Mouse (Mus musculus): ENCODE measurements around the gene Il2rb.

Gene Il2rb

DNA sequence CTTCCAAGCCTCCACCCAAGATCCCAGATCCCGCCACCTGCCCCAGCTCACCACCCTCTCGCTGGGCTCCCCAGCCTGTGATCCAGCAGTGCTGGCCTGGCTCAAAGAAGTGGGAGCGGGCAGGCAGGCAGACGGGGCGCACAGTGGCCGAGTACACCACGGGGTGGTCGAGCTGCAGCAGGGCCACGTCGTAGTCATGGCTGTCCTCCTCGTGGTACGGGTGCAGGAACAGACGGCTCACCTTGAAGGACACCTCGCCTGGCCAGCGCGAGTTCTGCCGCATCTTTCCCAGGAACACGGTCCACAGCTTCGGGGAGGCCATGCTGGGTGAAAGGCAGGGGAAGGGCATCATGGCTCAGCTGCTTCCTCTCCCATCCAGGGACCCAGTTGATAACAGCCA is 52.8 kb downstream of the Il2rb start:
- DNase-seq: no peak

DNA sequence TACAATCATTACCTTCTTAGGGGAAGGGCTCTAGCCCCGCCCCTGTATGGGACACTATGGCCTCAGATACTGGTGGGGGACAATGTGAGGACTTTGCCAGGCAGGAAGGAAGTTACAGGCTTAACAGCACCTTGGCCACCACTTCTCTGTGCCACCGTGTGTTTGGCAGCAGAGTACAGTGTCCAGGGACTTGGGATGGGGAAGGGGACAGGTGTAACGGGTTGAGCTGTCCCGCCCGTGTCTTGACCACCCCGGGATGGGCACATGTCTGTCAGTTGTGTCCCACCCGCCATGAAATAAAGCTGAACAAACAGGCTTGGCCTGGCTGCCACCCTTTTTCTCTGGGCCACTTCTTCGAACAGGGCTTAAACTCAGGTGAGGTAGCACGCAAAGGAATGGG is 56.1 kb downstream of the Il2rb start:
- no peak for DNase-seq

DNA sequence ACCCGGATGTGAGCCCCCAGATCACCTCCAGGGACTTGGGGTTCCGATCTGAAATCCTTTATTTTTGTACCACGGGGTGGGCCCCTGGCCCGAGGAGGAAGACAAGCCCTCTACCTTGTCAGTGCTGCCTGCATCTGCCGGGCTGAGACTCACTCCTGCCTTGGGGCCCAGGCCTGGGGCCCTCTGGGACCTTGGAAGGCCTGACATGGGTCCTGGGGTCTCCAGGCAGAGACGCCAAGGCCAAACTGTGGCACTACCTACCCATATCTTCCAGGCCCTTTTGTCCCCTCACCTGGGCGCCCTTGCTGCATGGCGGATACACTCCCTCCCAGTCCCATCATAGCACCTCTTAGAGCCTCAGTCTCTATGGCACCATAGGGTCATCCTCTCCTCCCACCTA is 56.6 kb downstream of the Il2rb start:
- peak; percentile 26 for DNase-seq

DNA sequence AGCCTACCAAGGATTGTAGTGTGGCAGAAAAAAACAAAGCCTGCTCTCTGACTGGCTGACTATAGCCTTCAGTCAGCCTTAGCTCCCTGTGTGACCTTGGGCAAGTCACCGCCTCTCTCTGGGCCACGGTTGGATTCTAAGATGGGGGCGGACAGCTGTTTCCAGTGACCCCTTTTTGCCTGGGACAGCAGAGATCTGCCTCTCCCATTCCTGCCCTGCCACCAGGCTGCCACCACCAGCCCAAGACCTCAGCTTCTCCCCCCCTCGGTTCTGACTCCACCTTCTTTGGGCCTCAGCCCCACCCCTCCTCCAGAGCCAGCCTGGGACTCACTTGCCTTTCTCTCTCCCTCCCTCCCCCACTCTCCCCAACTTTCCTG is 57.1 kb downstream of the Il2rb start:
- DNase-seq: no peak

DNA sequence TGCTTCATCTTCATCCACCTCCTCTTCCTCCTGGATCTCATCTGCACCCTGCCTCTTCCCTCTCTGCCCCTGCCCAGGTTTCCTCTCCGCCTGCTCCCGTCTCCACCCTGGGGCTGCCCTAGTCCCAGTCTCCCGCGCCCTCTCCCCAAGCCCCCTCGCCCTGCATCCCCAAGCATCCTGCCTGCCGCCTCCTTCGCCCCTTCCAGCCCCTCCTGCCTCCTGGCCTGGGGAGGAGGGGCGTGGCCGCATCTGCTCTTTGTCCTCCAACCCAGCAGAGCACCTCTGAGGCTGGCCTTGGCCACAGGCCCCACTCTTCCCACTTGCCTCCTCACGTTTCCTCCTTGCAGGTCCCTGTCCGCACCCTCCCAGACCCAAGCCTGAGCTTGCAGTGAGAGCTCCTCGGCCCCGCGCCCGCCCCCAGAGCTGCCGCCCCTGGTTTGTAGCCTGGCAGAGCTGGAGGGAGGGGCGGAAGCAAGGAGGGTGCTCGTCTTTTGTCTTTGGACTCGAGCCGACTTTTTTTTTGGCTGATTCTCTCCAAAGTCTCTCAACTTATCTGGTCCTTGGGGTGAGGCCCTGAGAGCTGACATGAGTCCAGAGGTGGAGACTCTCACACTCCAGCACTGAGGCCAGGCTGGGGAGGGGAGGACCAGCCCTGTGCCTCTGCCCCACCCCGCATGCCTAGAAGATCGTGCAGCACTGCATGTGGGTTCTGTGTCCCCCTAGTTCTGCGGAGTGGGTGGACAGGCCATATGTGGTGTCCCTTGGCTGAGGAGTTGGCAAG is 57.6 kb downstream of the Il2rb start:
- no peak for DNase-seq

DNA sequence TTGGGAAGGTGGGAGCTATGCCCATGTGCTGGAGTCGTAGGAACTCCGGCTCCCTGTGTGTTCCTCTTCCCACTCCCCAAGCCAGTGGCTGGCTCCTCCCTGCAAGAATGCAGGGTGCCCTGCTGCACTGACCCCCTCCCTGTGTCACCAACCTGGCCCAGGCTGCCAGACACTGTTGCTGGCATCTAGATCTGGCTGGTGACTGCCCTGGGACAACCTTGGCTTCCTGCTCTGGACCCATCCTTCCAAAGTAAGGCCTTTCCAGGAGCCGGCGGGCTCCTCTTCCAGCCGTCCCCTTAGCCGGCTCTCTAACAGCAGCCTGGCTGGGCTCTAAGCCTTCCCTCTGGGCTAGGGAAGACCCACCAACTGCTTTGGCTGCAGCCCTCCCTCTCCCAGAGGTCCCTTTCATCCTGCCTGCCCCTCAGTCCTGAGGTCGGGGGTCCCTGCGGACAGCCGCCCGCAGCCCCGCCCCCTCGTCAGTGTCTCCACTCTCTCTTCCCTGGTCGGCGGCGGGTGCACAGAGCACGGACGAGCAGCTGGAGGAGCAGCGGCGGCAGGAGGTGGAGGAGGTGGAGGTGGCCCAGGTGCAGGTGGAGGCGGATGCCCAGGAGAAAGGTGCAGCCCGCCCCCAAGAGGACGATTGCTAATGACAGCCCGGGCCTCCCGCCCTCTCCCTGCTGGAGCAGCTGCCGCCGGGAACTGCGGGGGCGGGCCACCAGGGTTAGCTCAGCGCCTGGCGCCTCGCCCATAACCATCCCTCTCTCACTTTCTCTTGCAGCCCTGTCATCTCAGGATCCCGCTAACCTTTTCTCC is 58.5 kb downstream of the Il2rb start:
- peak; percentile 96 for DNase-seq

DNA sequence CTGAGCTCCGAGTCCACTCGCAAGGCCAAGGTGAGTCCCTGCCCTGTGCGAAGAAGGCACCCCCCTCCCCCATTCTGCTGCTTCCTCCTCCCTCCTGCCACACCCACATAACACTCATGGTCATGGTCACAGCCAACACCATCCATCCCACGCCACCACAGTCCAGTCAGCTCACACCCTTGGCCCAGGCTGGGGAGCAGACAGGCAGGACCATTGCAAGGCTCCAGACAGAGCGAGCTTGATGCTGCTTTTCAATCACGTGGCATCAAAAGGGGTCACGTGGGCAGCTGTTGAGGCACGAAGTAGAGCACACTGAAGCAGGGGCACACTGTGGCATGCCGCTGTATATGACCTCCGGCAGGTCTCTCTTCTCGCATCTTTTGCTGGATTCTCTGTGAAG is 59.4 kb downstream of the Il2rb start:
- no peak for DNase-seq

DNA sequence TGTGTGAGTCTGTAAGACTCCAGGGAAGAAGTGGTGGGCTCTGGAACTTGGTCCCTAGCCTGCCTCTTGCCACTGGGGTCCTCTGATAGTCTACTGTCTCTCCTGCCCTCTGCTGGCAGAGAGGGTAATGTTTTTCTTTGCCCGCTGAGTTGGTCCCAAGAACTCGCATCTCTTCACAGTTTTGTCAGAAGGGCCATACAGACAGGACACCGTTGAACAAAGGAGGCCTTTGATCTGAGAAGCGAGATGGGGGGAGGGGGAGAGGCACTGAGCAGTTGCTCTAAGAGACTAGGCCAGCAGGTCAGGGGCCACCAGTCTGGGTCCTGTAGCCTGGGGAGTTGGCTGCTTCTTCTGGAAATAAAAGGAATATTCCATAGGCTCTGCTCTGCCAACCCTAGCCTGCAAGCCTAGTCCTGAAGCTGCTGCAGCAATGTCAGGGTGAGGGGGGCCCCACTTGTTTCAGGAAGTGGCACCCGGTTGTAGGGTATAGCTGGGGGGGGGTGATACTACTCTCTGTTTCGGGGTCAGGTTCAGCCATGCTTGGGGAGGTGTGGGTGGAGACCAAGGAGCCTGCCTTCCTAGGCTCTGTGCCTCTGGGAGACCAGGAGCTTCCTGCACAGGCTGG is 60.1 kb downstream of the Il2rb start:
- DNase-seq: peak; percentile 66

DNA sequence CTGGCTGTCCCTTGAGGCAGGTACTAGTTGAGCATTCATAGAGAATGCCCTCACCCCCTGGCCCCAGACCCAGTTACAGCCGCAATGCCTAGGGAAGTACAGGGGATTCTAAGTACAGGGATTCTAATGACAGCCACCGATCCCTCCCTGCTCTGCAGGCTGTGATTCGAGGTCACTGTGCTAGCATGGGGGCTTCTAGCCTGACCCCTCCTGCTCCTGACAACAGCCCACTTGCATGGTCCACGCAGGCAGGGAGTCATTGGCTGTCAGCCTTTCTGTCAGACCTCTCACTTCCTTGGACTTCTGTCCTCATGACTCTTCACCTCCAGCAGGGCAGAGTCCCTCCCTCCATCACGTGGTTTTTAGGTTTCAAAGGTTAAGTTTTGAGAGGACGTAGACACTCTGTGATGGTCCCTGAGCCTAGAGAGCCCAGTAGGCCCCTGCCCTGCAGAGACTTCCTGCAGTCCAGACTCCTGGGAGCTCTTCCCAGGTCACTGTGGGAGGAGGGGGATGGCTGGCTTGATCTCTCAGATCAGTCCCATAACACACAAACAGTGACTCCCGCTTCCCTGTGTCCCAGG is 63.4 kb downstream of the Il2rb start:
- no peak for DNase-seq

DNA sequence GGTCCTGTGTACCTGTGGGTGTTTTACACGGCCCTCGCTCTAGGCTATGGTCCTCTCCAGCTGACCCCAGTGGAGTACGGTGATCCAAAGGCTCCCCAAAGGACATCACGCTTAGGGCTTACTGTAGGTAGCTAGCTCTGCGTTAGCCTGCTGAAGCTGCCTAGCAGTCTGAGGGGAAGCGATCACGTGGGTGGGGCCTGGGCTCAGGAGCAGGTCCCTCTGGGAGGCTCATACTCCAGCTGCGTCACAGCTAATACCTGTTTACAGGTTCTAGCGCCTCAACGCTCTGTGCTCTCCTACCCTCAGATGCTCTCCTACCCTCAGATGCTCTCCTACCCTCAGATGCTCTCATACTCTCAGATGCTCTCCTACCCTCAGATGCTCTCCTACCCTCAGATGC is 64.2 kb downstream of the Il2rb start:
- no peak for DNase-seq

DNA sequence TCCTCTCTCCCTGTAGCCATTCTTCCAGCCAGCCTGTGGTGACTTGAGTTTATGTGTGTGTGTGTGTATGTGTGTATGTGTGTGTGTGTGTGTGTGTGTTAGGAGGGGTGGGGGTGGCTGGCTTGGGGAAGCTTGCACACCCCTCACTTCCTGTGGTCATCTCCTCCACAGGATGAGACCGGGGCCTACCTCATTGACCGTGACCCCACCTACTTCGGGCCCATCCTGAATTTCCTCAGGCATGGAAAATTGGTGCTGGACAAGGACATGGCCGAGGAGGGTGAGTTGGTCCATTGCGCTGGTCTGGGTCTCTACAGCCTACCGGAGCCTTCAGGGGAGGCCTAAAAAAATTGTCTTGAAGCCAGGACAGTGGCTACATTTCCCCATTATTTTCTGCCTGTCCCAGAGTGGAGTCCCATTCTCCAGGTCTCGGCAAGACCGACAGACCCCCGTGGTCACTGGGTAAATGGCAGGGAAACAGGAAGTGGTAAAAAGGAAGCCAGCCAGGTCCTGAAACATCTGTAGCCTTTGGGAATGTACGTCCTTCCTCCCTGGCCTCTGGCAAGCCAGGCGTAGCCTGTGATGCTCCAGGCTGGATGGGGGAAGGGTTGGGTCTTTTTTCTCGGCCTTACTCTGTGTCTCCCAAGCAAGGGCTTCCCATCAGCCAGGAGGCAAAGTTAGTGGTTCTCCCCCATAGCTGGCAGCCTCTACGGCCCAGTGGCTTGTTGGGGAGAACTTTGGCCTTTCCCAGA is 65.0 kb downstream of the Il2rb start:
- no peak for DNase-seq
